Mouse (Mus musculus): ENCODE data around the gene Platr17. TPM values are rescaled to one million over a fixed set of nuclear protein-coding genes. Genes with fewer than 3 reads are reported as not detected.

The Platr17 gene
- polyA plus RNA-seq, 1 experiment from 2014 or later = 1.1 TPM

GRCm38 (mm10) chr17:33908331-33909076, 3.6 kb downstream of the Platr17 start:
- Histone ChIP-seq H3K4me3 (replicated peaks) (peak overlapping the region; percentile 82), H3K9ac (peak overlapping the region; percentile 52), H3K4me1 (peaks cover 16% of the 10 kb centered on the region), H3K27me3 (replicated peaks) (no peaks in the 10 kb centered on the region), H3K36me3 (peaks cover 20% of the 10 kb centered on the region), H3K9me3 (no peaks in the 10 kb centered on the region), H3K27ac (peak overlapping the region; percentile 95), H3K4me2 (peak overlapping the region; percentile 98)
- WGBS = 1% methylated on average over 43 of the region's 44 CpGs
- peak; percentile 48 for ATAC-seq (ENCODE audit: insufficient read depth, low FRiP score, low read depth)

GRCm38 (mm10) chr17:33909077-33909868, 4.3 kb downstream of the Platr17 start, which contains the start of gene Daxx:
Daxx (plus strand) TSS chr17:33909414.
- Histone ChIP-seq H3K27ac (peak within 1 kb of the TSS; percentile 95), H3K4me1 (peaks cover 16% of the 10 kb centered on the region), H3K9me3 (no peaks in the 10 kb centered on the region), H3K9ac (peak within 1 kb of the TSS; percentile 94), H3K4me3 (replicated peaks) (peak within 1 kb of the TSS; percentile 82), H3K4me2 (peak within 1 kb of the TSS; percentile 98), H3K27me3 (replicated peaks) (no peaks in the 10 kb centered on the region), H3K36me3 (peaks cover 26% of the 10 kb centered on the region)
- ATAC-seq (ENCODE audit: insufficient read depth, low FRiP score, low read depth) = peak; percentile 96
- WGBS = under 1% methylated on average over 68 of the region's 68 CpGs

GRCm38 (mm10) chr17:33909869-33910250, 4.9 kb downstream of the Platr17 start:
- 0% methylated on average over 14 of the region's 14 CpGs for WGBS
- peaks cover 17% of the 10 kb centered on the region for H3K4me1 ChIP-seq
- peak overlapping the region; percentile 78 for H3K4me2 ChIP-seq
- H3K4me3 ChIP-seq (replicated peaks) = peak overlapping the region; percentile 82
- ATAC-seq (ENCODE audit: insufficient read depth, low FRiP score, low read depth) = no peak
- H3K27me3 ChIP-seq (replicated peaks) = no peaks in the 10 kb centered on the region
- H3K9me3 ChIP-seq = no peaks in the 10 kb centered on the region
- H3K36me3 ChIP-seq = peaks cover 26% of the 10 kb centered on the region
- H3K9ac ChIP-seq = peak overlapping the region; percentile 94
- peak overlapping the region; percentile 95 for H3K27ac ChIP-seq

GRCm38 (mm10) chr17:33910346-33911051, 5.6 kb downstream of the Platr17 start:
- Histone ChIP-seq H3K9ac (peak overlapping the region; percentile 94), H3K27ac (peak overlapping the region; percentile 95), H3K4me3 (replicated peaks) (peak overlapping the region; percentile 82), H3K4me1 (peaks cover 21% of the 10 kb centered on the region), H3K36me3 (peaks cover 26% of the 10 kb centered on the region), H3K4me2 (peak overlapping the region; percentile 78), H3K27me3 (replicated peaks) (no peaks in the 10 kb centered on the region), H3K9me3 (no peaks in the 10 kb centered on the region)
- WGBS = 41% methylated on average over 11 of the region's 11 CpGs
- ATAC-seq (ENCODE audit: insufficient read depth, low FRiP score, low read depth) = no peak

GRCm38 (mm10) chr17:33911052-33911812, 6.3 kb downstream of the Platr17 start:
- H3K36me3 ChIP-seq = peaks cover 26% of the 10 kb centered on the region
- H3K4me2 ChIP-seq = no peak overlapping the region
- H3K27me3 ChIP-seq (replicated peaks) = no peaks in the 10 kb centered on the region
- H3K4me3 ChIP-seq (replicated peaks) = no peak overlapping the region
- peaks cover 21% of the 10 kb centered on the region for H3K4me1 ChIP-seq
- ATAC-seq (ENCODE audit: insufficient read depth, low FRiP score, low read depth) = no peak
- H3K27ac ChIP-seq = no peak overlapping the region
- no peak overlapping the region for H3K9ac ChIP-seq
- 91% methylated on average over 31 of the region's 31 CpGs for WGBS
- H3K9me3 ChIP-seq = no peaks in the 10 kb centered on the region

GRCm38 (mm10) chr17:33911813-33912414, 7.0 kb downstream of the Platr17 start:
- 89% methylated on average over 28 of the region's 28 CpGs for WGBS
- ATAC-seq (ENCODE audit: insufficient read depth, low FRiP score, low read depth) = no peak
- Histone ChIP-seq H3K27me3 (replicated peaks) (no peaks in the 10 kb centered on the region), H3K27ac (no peak overlapping the region), H3K4me2 (no peak overlapping the region), H3K36me3 (peaks cover 27% of the 10 kb centered on the region), H3K4me3 (replicated peaks) (no peak overlapping the region), H3K9ac (no peak overlapping the region), H3K4me1 (peaks cover 24% of the 10 kb centered on the region), H3K9me3 (no peaks in the 10 kb centered on the region)

DNA sequence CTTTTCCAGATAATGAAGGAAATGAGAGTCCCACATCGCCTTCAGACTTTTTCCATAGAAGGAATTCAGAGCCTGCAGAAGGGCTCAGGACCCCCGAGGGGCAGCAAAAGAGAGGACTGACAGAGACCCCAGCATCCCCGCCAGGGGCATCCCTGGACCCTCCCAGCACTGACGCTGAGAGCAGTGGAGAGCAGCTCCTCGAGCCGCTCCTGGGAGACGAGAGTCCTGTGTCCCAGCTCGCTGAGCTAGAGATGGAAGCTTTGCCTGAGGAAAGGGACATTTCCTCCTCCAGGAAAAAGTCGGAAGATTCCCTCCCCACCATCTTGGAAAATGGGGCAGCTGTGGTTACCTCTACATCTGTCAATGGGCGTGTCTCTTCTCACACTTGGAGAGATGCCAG, 8.3 kb downstream of the Platr17 start:
- Histone ChIP-seq H3K4me1 (peaks cover 29% of the 10 kb centered on the region), H3K27me3 (replicated peaks) (no peaks in the 10 kb centered on the region), H3K9ac (no peak overlapping the region), H3K36me3 (peaks cover 40% of the 10 kb centered on the region), H3K27ac (no peak overlapping the region), H3K4me2 (no peak overlapping the region), H3K4me3 (replicated peaks) (no peak overlapping the region), H3K9me3 (no peaks in the 10 kb centered on the region)
- ATAC-seq (ENCODE audit: insufficient read depth, low FRiP score, low read depth) = no peak
- WGBS = 91% methylated on average over 10 of the region's 10 CpGs

GRCm38 (mm10) chr17:33913905-33914304, 9.0 kb downstream of the Platr17 start:
- no peak overlapping the region for H3K4me2 ChIP-seq
- no peaks in the 10 kb centered on the region for H3K27me3 ChIP-seq (replicated peaks)
- no peaks in the 10 kb centered on the region for H3K9me3 ChIP-seq
- no peak overlapping the region for H3K4me3 ChIP-seq (replicated peaks)
- H3K27ac ChIP-seq = no peak overlapping the region
- ATAC-seq (ENCODE audit: insufficient read depth, low FRiP score, low read depth) = no peak
- peaks cover 42% of the 10 kb centered on the region for H3K36me3 ChIP-seq
- peaks cover 34% of the 10 kb centered on the region for H3K4me1 ChIP-seq
- 94% methylated on average over 8 of the region's 8 CpGs for WGBS
- H3K9ac ChIP-seq = no peak overlapping the region

GRCm38 (mm10) chr17:33914969-33915391, 10.0 kb downstream of the Platr17 start:
- H3K27ac ChIP-seq = 0 out of 2 replicates have a peak overlapping the region, but pooled peaks have one; percentile 87
- H3K4me1 ChIP-seq = peaks cover 38% of the 10 kb centered on the region
- WGBS = 77% methylated on average over 13 of the region's 13 CpGs

DNA sequence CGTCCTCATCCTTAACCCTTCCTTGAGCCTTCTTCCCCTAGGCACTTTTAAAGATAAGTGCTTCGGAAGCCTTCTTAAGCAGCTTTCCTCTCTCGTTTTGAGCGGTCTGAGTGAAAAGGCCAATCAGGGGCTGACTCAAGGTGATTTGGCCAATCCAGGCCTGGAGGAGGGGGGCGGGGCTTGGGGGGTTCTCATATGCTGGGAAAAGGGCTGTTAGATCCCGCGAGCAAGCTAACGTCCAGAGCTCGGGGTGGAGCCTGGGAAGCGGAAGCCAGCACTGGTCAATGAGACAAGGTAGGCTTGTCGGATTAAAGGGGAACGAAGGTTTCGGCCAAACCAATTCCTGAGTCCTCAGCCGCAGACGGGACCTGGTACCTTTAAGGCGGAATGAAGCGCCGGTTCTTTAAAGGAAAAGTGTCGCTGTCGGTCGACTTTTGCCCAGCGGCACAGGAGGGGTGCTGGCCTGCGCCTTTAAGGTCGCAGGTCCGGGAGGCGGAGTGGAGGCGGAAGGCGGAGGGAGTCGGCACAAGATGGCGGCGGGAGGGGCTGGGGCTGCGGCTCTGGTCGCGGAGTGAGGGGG, 10.8 kb downstream of the Platr17 start, which contains the start of the genes Tapbp and Zbtb22:
Gene Tapbp, plus strand, starts transcription at position 229 of the 580 bp plus-strand sequence.
Gene Zbtb22, plus strand, starts transcription at position 234 of the 580 bp plus-strand sequence.
- ATAC-seq (ENCODE audit: insufficient read depth, low FRiP score, low read depth) = peak; percentile 91
- WGBS = under 1% methylated on average over 34 of the region's 34 CpGs
- peak within 1 kb of the TSS; percentile 70 for H3K4me2 ChIP-seq
- peak within 1 kb of the TSS; percentile 58 for H3K4me3 ChIP-seq (replicated peaks)
- H3K9me3 ChIP-seq = no peaks in the 10 kb centered on the region
- H3K36me3 ChIP-seq = peaks cover 42% of the 10 kb centered on the region
- H3K27me3 ChIP-seq (replicated peaks) = no peaks in the 10 kb centered on the region
- H3K4me1 ChIP-seq = peaks cover 30% of the 10 kb centered on the region
- peak within 1 kb of the TSS; percentile 29; the same call in 1 of the 2 replicates for H3K9ac ChIP-seq
- peak within 1 kb of the TSS; percentile 87 for H3K27ac ChIP-seq

More at GRCm38 (mm10) chr17:33914969-33915391, 10.0 kb downstream of the Platr17 start:
- Histone ChIP-seq H3K4me3 (replicated peaks) (no peak overlapping the region; the same call in 1 of the 2 replicates), H3K9me3 (no peaks in the 10 kb centered on the region), H3K9ac (no peak overlapping the region), H3K36me3 (peaks cover 42% of the 10 kb centered on the region), H3K27me3 (replicated peaks) (no peaks in the 10 kb centered on the region), H3K4me2 (peak overlapping the region; percentile 70)
- no peak for ATAC-seq (ENCODE audit: insufficient read depth, low FRiP score, low read depth)
